Mouse (Mus musculus) bone marrow, adult 2 months (tissue): ENCODE data around the gene Dido1.

Experiments
- CTCF ChIP-seq: fragments of 200-500 bp; IDR thresholded peaks from 2 replicates; pipeline ENCODE4 v1.5.1; 2011; ENCODE audit warnings: low read length, control low read depth; ENCODE audit not compliant: control insufficient read depth, insufficient read depth
- POLR2A ChIP-seq: fragments of 200-500 bp; IDR thresholded peaks from 2 replicates; pipeline ENCODE4 v1.6.1; 2011; ENCODE audit warnings: low read depth, mild to moderate bottlenecking, control low read depth, low read length, borderline replicate concordance; ENCODE audit not compliant: control insufficient read depth

- no peak for TF ChIP-seq POLR2A
- no peak for TF ChIP-seq CTCF
Measured at GRCm38 (mm10) chr2:180727613-180728021, 17.8 kb upstream of the Dido1 start.
